Mouse (Mus musculus) hematopoietic stem cell, adult 5-6 weeks (primary cell): ENCODE results near the gene Cdip1. TPM values are rescaled to one million over a fixed set of nuclear protein-coding genes. Genes with fewer than 3 reads are reported as not detected.

Source experiments
- ATAC-seq, 2 experiments: fragments of 125-278 bp in 1 of 2; replicated peaks in 1 of 2; 2 replicates each; pipeline ENCODE4 v1.8.0; 2016 to 2017; ENCODE audit warnings: inconsistent platforms in 2 of 2, mild to moderate bottlenecking in 2 of 2, moderate number of reproducible peaks in 2 of 2, low read depth in 1 of 2, moderate TSS enrichment in 1 of 2; ENCODE audit not compliant: low FRiP score in 2 of 2, poor library complexity in 2 of 2, severe bottlenecking in 2 of 2, insufficient read depth in 1 of 2, low TSS enrichment in 1 of 2
- total RNA-seq: library from RNA; stranded (forward); fragments of 172-1452, 232-1000 nt; gene quantifications from 2 replicates; pipeline ENCODE4 v1.2.3, GENCODE M21; 2017

Cdip1 gene
- total RNA-seq, 1 experiment from 2014 or later: 15.6 TPM

DNA sequence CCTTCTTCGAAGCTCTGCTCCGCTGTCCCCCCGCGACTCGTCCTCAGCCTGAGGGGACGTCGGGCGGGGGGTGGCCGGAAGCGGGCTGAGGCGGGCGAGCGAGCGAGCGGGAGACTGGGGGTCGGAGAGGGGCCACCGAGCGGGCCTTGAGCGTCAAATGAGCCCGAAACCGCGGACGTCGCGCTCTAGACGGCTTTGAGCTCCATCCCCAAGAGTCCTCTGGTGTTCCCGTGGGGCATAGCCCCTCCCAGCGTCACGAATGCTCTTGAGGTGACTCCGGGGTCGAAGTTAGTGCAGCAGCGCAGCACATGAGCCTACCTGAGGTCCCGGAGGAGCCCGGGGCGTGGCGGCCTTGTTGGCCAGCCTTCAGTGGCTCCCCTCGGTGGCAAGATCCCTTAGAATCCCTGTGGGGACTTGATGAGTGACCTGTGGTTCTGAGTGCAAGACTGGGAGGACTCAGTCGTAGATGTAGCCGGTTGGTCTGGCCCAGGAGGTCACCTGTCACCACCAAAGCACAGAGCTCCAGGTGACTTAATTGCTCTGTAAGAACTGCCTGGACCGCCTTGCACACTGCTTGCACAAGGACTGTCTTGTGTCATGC is 63.5 kb downstream of the Cdip1 start:
- ATAC-seq: peak; percentile 5 to 7; a peak in 1 of 4 replicates

DNA sequence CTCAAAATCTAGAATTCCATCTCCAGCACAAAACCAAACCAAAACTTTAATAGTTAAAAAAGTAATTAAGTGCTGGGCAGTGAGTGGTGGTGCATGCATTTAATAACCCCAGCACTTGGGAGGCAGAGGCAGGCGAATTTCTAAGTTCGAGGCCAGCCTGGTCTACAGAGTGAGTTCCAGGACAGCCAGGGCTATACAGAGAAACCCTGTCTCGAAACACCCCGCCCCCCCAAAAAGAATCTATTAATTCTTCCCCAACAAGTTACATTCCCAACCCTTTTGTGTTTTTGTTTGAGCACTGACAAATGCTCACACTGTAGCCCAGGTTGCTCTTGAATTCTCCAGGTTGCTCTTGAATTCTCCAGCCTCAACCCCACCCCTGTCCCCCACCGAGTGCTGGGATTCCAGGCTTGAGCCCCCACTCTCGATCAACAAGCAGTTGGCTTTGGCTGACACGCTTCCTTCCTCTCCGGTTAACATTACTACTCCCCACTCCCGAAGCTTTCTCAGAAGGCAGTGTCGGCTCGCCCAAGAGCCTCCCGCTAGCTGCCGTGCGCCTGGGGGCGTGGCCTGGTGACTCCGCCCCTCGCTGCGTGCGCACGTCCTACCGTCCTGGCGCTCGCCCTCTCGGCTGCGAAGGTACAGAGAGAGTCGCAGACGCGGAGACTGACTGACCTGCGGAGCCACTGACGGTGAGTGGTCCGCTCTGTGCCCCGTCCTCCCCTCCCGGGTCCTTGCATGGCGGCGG is 64.1 kb downstream of the Cdip1 start, which contains the start of gene Hmox2:
Hmox2 (plus strand) TSS at position 582 of the 748 bp plus-strand sequence.
- ATAC-seq: peak; percentile 86 to 94

DNA sequence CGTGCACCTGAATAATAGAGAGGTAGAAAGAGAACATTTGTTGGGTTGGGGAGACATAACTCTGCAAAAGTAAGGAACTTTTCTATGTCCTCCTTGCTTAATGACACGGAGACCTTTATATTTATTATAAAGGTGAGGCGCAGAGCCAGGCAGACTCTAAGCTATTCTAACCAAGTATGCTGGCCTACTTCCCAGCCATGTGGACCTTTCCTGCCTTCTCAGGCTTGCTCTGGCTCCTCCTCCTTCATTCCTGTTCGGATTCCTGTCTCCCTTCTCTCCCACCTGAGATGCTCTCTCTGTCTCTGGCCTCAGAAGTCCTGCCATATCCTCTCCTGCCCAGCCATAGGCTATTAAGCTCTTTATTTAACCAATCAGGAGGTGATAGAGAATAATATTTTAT is 64.8 kb downstream of the Cdip1 start:
- no peak for ATAC-seq

DNA sequence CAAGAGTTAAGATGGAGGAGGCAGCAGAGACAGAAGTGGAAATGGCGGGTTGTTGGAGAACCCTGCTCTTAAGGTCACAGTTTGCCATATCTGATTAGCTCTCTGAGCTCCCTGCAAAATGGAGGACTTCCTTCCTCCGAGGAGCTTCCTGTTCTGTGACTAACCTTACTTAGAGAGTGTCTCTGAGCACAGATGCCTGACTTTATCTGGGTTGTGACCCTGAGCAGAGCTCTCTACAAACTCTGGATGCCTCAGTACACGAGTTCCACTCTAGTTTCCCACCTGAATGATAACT is 67.2 kb downstream of the Cdip1 start:
- no peak for ATAC-seq

DNA sequence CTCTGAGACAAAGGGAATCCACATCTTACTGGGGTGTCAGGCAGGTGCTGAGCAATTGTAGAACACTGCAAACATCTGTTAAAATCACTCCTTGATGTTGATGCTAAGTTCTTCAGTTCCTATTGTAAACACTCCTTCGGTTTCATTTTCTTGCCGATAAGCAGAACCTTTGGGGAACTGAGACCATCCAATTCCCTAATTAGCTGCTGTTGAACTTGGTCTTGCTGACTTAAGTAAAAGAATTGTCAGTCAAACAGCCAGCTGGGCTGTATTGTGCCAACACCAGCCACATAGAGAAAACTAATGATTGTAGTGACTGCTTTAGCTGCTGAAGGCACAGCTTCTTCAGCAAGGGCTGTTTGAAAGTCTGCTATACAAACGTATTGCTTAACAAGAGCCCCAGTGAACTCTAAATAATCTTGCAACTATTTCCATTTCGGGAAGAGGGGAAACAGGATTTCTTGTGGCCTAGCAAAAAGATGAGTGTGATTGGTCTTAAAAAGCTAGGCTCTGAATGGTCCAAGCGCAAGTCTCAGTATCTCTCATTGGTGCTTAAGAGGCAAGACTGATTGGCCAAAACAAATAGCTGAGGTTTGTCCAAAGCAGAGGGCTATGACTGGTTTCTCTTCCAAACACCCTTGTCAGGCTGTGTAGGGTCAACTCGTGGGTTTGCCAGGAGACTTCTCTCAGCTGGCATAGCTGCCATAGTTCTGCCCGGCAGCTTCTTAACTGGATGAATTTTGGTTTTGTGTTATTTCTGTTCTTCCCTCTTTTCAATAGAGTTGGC is 67.8 kb downstream of the Cdip1 start:
- ATAC-seq: no peak

DNA sequence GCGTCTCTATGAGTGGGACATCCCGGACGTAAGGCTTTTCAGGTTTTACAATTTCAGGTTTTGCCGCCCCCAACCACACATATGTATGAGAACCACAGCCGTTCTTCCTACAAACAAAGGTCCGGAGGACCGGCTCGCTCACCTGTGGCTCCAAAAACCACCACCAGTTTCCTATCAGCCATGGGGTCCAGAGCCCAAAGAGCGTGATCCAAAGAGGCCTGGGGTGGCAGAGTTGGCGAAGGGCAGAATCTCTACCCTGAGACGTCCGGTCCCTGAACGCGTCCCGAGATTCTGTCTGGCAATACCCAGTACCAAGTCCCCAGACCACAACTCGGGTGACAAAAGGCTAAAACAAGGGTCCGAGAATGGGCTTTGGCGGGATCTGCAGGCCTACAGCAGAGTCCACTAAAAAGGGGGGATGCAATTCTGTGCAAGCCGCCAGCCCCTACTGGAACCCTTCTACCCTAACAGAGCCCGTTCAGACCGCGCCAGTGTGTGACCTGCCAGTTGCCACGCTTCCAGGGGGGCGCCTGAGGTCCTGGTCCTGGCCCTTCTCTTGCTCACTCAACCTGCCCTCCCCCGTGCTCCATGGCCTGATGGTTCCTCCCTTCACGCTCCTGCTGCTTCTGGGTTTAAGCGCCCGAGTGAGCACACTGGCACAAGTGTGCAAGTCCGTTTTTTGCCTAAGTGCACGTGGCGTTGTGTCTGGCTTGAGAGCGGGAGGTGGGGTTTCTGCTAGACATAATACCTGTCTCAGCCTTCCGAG is 71.2 kb downstream of the Cdip1 start, which contains the start of gene Nmral1:
Nmral1 (minus strand) TSS at position 604 of the 766 bp plus-strand sequence.
- ATAC-seq: peak; percentile 74 to 92

DNA sequence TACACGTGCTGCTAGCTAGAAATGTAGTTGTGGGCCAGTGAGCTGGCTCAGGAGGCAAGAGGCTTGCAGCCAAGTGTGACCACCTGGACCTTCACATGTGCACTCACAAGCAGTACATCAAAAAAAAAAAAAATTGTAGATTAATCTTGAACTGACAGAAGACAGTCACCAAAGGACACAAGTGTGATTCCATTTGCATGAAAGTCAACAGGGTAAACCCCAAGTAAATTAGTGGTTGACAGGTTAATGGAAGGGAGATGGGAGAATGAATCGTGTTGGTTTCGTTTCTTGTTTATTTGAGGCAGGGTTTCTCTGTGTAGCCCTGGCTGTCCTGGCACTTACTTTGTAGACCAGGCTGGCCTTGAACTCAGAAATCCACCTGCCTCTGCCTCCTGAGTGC is 72.2 kb downstream of the Cdip1 start:
- ATAC-seq: no peak

DNA sequence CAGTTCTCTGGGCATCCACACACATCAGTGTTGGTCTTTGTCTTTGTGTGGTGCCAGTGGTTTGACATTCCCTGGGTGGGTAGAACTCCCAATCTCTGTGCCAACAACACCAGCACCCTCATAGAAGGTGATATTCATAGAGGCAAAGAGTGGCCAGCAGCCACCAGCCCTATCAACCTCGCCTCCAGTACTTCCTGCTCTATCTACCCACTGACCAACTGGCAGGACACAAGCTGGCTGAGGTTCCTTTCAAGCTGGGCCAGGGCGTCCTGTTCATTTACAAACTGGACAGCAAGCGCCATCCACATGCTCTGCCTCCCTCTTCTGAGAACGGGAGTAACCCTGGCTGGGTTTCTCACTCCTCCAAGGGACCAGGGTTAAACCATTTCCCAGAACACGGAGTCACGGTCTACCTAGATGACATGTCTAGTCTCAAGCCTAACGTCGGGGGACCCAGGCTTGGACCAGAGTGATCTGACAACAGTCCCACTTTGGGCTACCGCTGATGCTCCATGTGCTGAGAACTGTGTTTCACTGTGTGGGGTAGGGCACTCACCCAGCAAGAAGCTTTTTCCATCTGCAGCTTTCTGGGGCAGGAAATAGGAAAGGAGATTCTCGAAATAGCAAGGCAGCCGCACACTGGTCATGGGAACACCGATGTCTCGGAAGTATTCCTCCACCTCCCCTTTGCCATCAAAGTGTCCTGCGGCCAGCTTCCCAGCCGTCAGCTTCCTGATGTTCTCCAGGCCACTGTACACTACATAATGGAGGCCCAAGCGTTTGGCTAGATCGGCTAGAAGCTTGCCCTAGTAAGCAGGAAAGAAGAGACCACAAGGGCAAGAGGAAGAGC is 76.0 kb downstream of the Cdip1 start:
- ATAC-seq: no peak

DNA sequence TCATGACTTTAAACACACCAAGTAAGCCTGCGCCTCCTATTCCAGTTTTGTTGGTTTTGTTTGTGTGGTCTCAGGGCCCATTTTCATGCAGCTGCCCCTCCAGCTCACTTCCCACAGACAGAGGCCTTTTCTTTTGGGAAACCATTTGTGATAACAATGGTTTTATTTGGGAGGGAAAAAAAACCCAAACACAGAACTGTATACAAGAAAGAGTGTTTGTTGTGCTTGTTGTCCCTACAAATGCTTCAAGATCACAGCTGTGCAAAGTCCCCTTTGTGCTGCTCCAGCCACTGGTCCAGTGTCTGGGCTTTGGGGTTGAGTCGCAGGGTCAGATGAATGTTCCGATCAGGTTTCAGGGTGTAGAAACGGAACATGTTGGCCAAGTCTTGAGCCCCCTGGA is 78.9 kb downstream of the Cdip1 start:
- no peak for ATAC-seq

DNA sequence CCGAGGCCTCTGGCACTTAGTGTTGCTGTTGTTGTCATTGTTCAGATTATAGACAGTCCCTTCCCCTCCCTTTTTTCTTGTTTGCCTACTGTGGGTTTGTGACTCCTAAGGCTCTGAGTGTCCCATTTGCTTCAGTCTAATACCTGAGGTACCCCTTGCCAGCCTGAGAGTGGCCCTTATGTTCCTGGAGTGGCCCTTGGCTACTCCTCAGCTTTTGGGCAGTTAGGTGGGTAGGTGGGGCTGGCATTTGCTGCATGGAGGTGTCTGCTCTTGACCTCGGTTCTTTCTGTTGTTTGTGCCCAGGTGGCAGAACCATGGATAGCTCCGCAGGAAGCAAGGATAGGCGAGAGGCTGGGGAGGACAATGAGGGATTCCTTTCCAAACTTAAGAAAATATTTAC is 84.6 kb downstream of the Cdip1 start:
- no peak for ATAC-seq

DNA sequence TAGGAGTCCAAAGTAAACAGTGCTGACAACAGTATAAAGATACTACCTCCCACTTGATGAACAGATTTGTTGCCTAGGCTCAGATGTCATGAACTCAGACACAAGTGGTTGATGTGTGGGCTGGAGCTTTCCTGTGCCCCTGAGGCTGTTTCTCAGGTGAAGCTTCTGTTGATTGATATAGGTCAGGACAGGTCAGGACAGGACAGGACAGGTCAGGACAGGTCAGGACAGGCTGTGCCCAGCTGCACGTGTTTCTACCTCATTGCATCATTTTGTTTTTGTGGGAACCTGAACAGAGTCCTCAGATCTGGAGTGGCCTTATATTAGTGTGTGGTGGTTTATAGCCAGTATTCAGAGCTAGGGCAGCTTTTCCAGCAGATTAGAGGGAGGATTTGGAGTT is 87.4 kb downstream of the Cdip1 start:
- ATAC-seq: no peak

DNA sequence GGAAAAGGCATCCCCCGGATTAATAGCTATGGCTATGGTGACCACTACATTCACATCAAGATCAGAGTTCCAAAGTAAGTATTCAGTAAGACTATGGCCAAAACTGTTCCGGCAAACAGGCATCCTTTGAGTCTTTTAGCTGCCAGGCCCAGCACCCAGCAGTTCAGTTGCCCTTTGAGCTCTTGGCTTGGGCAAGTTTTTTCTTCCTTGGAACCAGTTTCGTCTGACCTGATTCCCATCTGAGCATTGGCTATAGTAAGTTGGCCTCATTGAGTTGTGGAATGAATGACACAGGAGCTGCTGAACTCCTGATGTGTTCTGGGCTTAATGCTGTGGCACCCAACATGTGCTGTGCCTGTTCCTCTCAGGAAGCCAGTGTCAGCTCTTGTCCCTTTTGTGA is 88.9 kb downstream of the Cdip1 start:
- no peak for ATAC-seq

Other genes with a start within 250 kb of the Cdip1 start
- 21.6 and 34.5 TPM in 2 replicates for gene Srl, start 248.5 kb downstream of the Cdip1 start, total RNA-seq
- gene Tfap4, start 230.4 kb downstream of the Cdip1 start, total RNA-seq: 49.7 and 59.2 TPM in 2 replicates
- 1.7 and 4.3 TPM in 2 replicates for gene Glis2, start 195.6 kb downstream of the Cdip1 start, total RNA-seq
- 37.6 and 53.7 TPM in 2 replicates for gene Pam16, start 165.3 kb downstream of the Cdip1 start, total RNA-seq
- gene Vasn, start 150.4 kb downstream of the Cdip1 start, total RNA-seq: 0.89 and 1.8 TPM in 2 replicates
- 55.2 and 76.0 TPM in 2 replicates for gene Dnaja3, start 150.3 kb downstream of the Cdip1 start, total RNA-seq
- gene Coro7, start 110.5 kb downstream of the Cdip1 start, total RNA-seq: 65.0 and 67.3 TPM in 2 replicates
- gene Nmral1, start 70.9 kb downstream of the Cdip1 start, total RNA-seq: 56.7 and 84.0 TPM in 2 replicates
- gene Hmox2, start 63.9 kb downstream of the Cdip1 start, total RNA-seq: 104 and 109 TPM in 2 replicates
- gene 4930562C15Rik, start 45.1 kb upstream of the Cdip1 start, total RNA-seq: 3.4 TPM in 1 of 2 replicates, not detected in the other
- gene Ubald1, start 90.0 kb upstream of the Cdip1 start, total RNA-seq: 24.3 and 40.4 TPM in 2 replicates
- 16.5 and 26.0 TPM in 2 replicates for gene Mgrn1, start 96.0 kb upstream of the Cdip1 start, total RNA-seq
- gene Nudt16l1, start 148.5 kb upstream of the Cdip1 start, total RNA-seq: 12.8 and 22.6 TPM in 2 replicates
- 26.9 and 30.8 TPM in 2 replicates for gene Anks3, start 173.9 kb upstream of the Cdip1 start, total RNA-seq
- not detected in 2 replicates for gene Sept12, start 207.6 kb upstream of the Cdip1 start, total RNA-seq
- not detected in 2 replicates for gene Smim22, start 217.0 kb upstream of the Cdip1 start, total RNA-seq
- gene Rogdi, start 223.3 kb upstream of the Cdip1 start, total RNA-seq: 5.0 and 5.3 TPM in 2 replicates